Mouse (Mus musculus): ENCODE measurements around the gene Srcap.

DNA sequence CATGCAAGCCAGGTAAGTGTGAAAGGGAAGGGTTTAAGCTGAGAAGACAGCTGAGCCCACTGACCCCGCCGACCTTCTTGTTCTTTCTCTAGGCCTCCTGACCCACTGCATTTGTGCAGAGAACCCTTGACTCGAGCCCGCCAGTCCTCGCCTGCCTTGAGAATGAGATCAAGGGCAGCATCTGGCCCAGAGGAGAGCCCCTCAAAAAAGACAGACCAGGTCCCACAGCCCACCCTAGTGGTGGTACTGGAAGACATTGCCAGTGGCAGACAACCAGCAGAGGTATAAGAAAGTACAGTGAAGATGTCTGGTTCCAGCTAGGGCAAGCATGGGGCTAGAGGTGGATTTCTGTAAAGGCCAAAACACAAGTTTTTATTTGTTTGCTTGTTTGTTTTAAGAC lies 38.1 kb upstream of the Srcap start:
- TF ChIP-seq POLR2A (IDR thresholded peaks at IDR 0.05; ENCODE audit: borderline replicate concordance, extremely low read depth, low read depth, low read length): no peak
- TF ChIP-seq CTCF (IDR thresholded peaks at IDR 0.05; ENCODE audit: insufficient read depth, low read length): no peak

Measured in lung, adult 2 months (tissue).